Mouse (Mus musculus) layer of hippocampus, postnatal 36 days (tissue): ENCODE measurements around the gene Clspn. TPM values are rescaled to one million over a fixed set of nuclear protein-coding genes. Genes with fewer than 3 reads are reported as not detected.

Experiments
- DNase-seq, 2 experiments: peaks; one replicate each; pipeline ENCODE4 v3.0.0; 2022
- total RNA-seq, 2 experiments: library from RNA; stranded (reverse); gene quantifications; 2 replicates each; pipeline ENCODE4 v1.2.3; 2021

Clspn gene
- total RNA-seq, 2 experiments from 2014 or later, result 0.58 to 1.3 TPM

DNA sequence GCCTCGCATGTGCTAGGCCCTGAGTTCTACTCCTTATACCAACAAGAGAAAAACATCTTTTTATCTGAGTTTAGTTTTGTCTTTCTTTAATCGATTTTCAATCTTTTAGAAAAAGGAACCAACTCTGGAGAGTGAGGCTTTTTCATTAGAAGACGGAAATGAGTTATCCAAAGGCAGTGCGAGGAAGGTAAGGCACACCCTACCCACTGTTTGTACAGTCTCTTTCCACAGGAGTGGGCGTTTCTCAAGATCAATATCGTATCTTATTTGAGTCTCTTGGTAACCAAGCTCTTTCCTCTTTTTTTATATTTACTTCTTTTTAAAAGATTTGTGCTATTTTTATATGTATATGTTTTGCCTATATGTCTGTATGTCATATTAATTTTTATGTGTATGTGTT, 7.1 kb downstream of the Clspn start:
- no peak for DNase-seq

GRCm38 (mm10) chr4:126567243-126567642, 10.5 kb downstream of the Clspn start:
- DNase-seq, result no peak

- DNase-seq, result no peak
Measured at GRCm38 (mm10) chr4:126569783-126570182, 13.0 kb downstream of the Clspn start.

DNA sequence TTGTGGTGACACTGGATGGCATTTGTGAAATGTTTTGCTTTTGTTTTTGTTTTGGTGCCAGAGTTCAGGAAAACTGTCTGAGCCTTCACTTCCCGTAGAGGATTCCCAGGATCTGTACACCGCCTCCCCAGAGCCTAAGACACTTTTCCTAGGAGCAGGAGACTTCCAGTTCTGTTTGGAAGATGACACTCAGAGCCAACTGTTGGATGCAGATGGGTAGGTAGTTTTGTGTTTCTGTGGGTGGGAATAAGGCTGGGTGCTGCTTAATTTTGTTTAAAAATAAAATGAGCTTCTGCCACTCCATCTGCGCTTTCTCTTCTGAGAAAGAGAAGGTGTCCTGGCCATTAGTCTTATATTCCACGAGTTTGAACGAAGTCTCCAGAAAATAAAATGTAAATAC, 19.5 kb downstream of the Clspn start:
- DNase-seq, result peak in 1 of 2 experiments; percentile 62

- no peak for DNase-seq
Measured at GRCm38 (mm10) chr4:126577920-126578319, 21.2 kb downstream of the Clspn start.

GRCm38 (mm10) chr4:126579077-126579476, 22.3 kb downstream of the Clspn start:
- no peak for DNase-seq

GRCm38 (mm10) chr4:126585739-126586138, 29.0 kb downstream of the Clspn start:
- no peak for DNase-seq

DNA sequence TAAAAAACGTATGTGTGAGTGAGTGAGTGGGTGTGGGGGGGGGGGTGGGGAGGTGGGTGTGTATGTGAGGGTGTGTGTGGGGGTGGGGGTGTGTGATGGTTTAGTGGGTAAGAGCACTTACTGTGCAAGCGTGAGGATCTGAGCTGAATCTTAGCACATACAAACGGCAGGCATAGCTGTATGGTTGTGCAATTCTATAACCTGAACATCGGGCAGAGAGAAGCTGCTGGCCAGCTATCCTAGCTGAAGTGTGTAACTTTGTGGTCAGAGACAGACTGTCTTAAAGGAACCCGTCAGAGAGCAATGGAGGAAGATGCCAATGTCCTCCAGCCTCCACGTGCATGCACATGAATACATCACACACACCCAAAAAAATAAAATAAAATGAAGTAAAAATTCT, 35.3 kb downstream of the Clspn start:
- no peak for DNase-seq

DNA sequence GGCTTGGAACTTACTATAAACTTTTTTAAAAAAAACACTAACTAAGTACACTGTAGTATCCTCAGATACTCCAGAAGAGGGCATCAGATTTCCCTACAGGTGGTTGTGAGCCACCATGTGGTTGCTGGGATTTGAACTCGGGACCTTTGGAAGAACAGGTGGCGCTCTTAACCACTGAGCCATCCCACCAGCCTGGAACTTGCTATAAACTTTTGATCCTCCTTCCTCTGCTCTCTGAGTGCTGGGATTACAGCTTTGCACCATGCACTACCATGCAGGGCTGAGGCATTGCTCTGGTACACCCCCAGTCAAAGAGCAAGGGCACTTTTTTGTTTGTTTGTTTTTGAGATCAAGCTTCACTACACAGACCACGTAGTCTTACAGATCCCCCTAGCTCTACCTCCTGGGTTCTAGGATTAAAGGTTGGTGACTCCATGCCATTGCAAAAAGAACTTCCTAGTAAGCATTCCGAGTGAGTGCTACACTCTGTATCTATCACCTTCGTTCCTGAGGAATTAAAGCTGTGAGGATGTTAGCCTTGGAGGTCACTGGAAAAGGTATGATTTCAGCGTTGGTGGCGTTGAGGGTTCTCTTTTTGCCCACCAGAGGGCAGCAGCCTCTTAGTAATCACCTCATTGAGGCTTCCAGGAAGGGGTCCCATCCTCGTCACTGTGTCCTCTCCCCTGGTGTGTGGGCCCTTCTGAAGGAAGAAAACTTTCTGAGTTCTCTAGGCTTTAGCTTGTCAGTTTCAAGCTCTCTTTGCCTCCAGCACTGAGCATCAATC, 43.4 kb downstream of the Clspn start:
- peak; percentile 32 to 36 for DNase-seq

DNA sequence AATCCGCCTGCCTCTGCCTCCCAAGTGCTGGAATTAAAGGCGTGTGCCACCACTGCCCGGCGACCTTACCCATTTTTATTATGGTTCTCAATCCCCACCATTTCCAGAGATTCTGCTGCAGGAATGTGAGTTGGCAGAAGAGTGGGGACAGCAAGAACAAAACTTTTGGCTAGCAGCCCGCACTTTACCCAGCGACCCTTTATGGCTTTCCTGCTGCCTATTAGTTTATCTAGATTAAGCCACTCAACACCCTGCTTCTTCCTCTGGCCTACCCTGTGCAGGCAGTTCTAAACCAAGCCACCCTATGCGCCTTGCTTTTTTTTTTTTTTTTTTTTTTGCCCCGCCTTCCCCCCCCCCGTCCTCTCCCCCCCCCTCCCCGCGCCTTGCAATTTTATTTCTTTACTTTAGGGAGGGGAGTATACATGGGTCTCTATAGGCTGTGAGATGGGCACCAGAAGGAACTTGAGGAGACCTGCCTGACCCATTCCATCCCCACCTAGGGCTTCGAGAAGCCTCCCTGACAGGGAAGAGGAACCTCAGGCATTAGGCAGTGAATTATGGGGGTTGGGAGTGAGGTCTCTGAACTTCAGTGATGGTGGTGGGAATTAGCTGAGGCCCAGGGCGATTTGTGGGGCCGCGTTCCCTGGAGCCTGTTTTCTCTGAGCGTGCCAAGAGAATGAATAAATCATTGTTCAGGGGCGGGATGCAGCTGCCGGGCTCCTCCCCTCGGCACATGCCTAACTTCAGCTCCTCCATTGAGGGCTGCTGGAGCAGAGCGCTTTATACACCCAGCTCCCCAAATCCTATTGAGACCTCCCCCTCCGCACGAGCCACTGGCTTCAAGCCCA, 45.1 kb downstream of the Clspn start:
- peak; percentile 36 to 39 for DNase-seq

DNA sequence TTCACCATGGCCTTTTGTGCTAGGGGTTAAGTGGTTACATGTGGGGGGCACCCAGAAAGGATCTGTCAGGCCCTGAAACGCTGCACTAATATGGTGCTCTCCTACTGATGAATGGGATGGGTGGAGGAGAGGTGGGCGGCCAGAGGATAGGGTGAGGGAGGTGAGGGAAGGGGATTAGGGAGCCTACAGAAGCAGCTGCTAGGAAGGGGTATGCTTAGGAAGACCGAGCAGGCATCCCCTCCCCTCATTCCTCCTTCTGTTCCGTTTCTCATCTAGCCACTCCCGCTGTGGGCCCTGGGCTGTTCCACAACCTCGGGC, 45.7 kb downstream of the Clspn start:
- no peak for DNase-seq

DNA sequence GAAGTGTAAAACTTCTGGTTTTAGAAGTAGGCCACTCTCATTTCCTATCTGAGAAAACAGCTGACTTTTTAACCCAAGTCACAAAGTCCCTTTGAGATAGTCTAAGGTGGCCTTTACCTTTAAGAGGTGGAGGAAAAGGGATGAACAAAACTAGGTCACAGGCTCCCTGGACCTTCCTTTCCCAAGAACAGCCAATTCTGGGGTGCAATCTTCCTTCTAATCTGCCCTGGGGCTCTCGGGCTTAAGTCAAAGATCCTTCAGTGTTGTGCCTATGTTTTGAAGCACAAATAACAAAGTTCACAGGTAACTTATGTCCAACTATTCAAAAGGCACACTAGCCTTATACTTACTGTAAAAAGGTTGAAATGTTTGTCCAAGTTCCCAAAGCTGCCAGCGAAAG, 47.4 kb downstream of the Clspn start:
- no peak for DNase-seq

DNA sequence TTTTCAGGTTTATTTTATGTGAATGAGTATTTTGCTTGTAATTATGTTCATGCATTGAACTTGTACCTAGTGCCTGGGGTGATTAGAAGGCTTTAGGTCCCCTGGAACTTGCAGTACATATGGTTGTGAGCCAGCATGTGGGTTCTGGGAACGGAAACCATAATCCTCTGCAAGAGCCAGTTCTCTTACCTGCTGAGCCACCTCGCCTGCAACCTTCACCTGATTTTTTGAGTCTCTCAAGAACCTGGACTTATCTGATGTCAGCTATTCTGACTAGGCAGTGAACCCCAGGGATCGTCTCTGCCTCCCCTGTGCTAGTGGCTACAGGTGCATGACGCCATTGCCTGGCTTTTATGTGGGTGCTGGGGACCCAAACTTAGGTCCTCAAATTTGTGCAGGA, 49.0 kb downstream of the Clspn start:
- no peak for DNase-seq

DNA sequence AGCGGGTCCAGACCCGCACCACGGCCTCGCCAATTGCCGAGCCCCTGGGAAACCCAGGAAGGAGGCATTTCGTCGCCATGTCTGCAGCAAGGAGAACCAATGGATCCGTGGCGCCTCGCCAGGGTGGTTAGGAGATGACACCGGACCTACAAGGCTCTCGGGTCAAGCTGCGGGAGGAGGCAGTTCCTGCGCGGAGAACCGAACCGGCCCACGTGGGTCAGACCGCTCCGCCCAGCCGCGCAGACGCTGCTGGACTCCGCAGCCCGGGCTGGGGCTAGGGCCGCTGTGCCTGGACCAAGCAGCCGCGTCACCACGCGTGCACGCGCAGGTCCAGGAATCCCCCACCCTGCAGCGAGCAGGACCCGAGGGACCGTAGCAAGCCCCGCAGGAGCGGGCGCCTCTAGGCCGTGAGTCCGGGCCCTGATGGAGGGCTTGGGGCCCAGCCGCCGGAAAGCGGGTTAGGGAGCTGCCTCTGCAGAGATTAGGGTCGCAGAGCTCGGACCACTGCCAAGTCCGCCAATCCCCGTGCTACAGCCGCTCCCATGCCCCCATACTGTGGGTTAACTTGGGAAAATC, 53.0 kb downstream of the Clspn start, which contains the start of gene 5730409E04Rik:
5730409E04Rik (plus strand) TSS at position 213 of the 576 bp plus-strand sequence.
- DNase-seq, result peak; percentile 83 to 84

- peak; percentile 26 to 33 for DNase-seq
Measured at GRCm38 (mm10) chr4:126611991-126612390, 55.3 kb downstream of the Clspn start.

GRCm38 (mm10) chr4:126616312-126616711, 59.6 kb downstream of the Clspn start:
- no peak for DNase-seq

- DNase-seq, result no peak
Measured at GRCm38 (mm10) chr4:126619691-126620330, 63.1 kb downstream of the Clspn start.

GRCm38 (mm10) chr4:126620349-126620874, 63.7 kb downstream of the Clspn start:
- no peak for DNase-seq

- DNase-seq, result no peak
Measured at GRCm38 (mm10) chr4:126627021-126627681, 70.4 kb downstream of the Clspn start.

DNA sequence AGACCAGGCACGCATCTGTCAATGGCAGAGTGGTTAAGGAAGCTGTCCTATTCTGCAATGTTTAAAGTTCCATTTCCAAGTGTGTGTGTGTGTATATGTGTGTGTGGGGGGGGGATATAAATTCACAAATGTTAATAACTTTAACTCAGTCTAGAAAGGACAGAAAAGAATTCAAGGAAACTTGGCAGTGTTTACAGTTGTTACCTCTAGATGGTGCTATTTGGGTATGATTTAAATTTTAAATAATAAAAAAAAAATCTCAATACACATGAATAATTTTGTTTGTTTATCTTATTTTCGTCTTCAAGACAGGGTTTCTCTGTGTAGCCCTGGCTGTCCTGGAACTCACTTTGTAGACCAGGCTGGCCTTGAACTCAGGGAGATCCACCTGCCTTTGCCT, 75.2 kb downstream of the Clspn start:
- DNase-seq, result no peak

DNA sequence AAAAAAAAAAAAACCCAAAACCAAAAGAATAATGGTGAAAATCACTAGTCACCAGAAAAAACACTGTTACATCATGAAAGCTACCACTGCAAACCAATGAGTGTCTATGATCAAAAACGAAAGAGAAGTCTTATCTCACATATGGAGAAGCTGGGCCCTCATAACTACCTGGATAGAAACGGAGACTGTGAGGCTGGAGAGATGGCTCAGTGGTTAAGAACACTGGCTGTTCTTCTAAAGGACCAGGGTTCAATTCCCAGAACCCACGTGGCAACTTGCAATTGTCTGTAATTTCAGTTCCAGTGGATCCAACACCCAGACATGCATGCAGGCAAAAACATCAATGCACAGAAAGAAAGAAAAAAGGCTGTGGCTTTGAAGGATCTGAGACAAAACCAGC, 75.9 kb downstream of the Clspn start:
- no peak for DNase-seq

GRCm38 (mm10) chr4:126636330-126636729, 79.6 kb downstream of the Clspn start:
- no peak for DNase-seq
